Mouse (Mus musculus) adrenal gland, adult 8-10 months (tissue): Measurements from ENCODE around the gene Dck. TPM values are rescaled to one million over a fixed set of nuclear protein-coding genes. Genes with fewer than 3 reads are reported as not detected.
"Not testable (repeated sequence)": the region's sequence is repeated elsewhere in the genome, so short reads cannot be mapped to it uniquely, and the experiment has no call there.

ENCODE experiments used
- DNase-seq: peaks from one replicate; pipeline ENCODE4 v3.0.0; 2022
- total RNA-seq, 4 experiments: library from RNA; stranded (reverse); gene quantifications; 2 replicates each; pipeline ENCODE4 v1.2.4; 2022

The Dck gene
- total RNA-seq: 1 to 10 TPM; 3.2 to 4.0 (median 3.6) TPM

GRCm38 (mm10) chr5:88764987-88765481, at the start of gene Dck:
TSS of gene Dck (plus strand) at chr5:88764996.
- peak; percentile 99 for DNase-seq

GRCm38 (mm10) chr5:88716983-88717382, 47.8 kb upstream of the Dck start:
- DNase-seq: no peak

- peak; percentile 96 for DNase-seq
These were observed 44.4 kb upstream of the Dck start, which contains the start of gene Mob1b for GRCm38 (mm10) chr5:88720116-88721002. TSS of gene Mob1b (plus strand) at chr5:88720855.

GRCm38 (mm10) chr5:88721003-88721475, 43.8 kb upstream of the Dck start:
- DNase-seq: no peak

GRCm38 (mm10) chr5:88721565-88722212, 43.1 kb upstream of the Dck start:
- DNase-seq: peak; percentile 26

GRCm38 (mm10) chr5:88722213-88722600, 42.6 kb upstream of the Dck start:
- DNase-seq: no peak

- DNase-seq: no peak
These were observed 40.8 kb upstream of the Dck start for GRCm38 (mm10) chr5:88724030-88724429.

GRCm38 (mm10) chr5:88727593-88728144, 37.1 kb upstream of the Dck start:
- no peak for DNase-seq

- DNase-seq: no peak
These were observed 30.0 kb upstream of the Dck start for GRCm38 (mm10) chr5:88734786-88735185.

GRCm38 (mm10) chr5:88741065-88741464, 23.7 kb upstream of the Dck start:
- not testable (repeated sequence) for DNase-seq

GRCm38 (mm10) chr5:88747774-88748173, 17.0 kb upstream of the Dck start:
- DNase-seq: no peak

GRCm38 (mm10) chr5:88753199-88753598, 11.6 kb upstream of the Dck start:
- no peak for DNase-seq

- DNase-seq: no peak
These were observed 2.2 kb upstream of the Dck start for GRCm38 (mm10) chr5:88762611-88763010.

- DNase-seq: no peak
These were observed 288 bp upstream of the Dck start for GRCm38 (mm10) chr5:88764430-88764986.

- no peak for DNase-seq
These were observed 791 bp downstream of the Dck start for GRCm38 (mm10) chr5:88765587-88765986.

- no peak for DNase-seq
These were observed 1.3 kb downstream of the Dck start for GRCm38 (mm10) chr5:88766121-88766520.

GRCm38 (mm10) chr5:88766863-88767262, 2.1 kb downstream of the Dck start:
- no peak for DNase-seq

- no peak for DNase-seq
These were observed 3.4 kb downstream of the Dck start for GRCm38 (mm10) chr5:88768201-88768600.

- no peak for DNase-seq
These were observed 17.4 kb downstream of the Dck start for GRCm38 (mm10) chr5:88782072-88782765.

GRCm38 (mm10) chr5:88785059-88785458, 20.3 kb downstream of the Dck start:
- DNase-seq: no peak

- DNase-seq: no peak
These were observed 25.9 kb downstream of the Dck start for GRCm38 (mm10) chr5:88790675-88791074.
